Mouse (Mus musculus) kidney, adult 2 months (tissue): Measurements from ENCODE around the gene Defb21. TPM values are rescaled to one million over a fixed set of nuclear protein-coding genes. Genes with fewer than 3 reads are reported as not detected.

Experiments
- DNase-seq: peaks from one replicate; pipeline ENCODE4 v3.0.0; 2021
- H3K27ac ChIP-seq: fragments of 200-500 bp; 2 replicates; pipeline ENCODE4 v1.5.1; 2012; ENCODE audit warnings: low read depth, low read length, control low read depth, inconsistent platforms; ENCODE audit not compliant: insufficient read depth
- H3K27me3 ChIP-seq: fragments of 200-500 bp; replicated peaks from 2 replicates; pipeline ENCODE4 v1.6.1; 2012; ENCODE audit warnings: mild to moderate bottlenecking, moderate library complexity, low read length, inconsistent platforms; ENCODE audit not compliant: control insufficient read depth, insufficient read depth
- H3K36me3 ChIP-seq: fragments of 200-500 bp; 2 replicates; pipeline ENCODE4 v1.6.1; 2012; ENCODE audit warnings: mild to moderate bottlenecking, moderate library complexity, low read length, inconsistent platforms; ENCODE audit not compliant: control insufficient read depth, insufficient read depth
- H3K4me1 ChIP-seq: fragments of 200-500 bp; 2 replicates; pipeline ENCODE4 v1.6.1; 2011; ENCODE audit warnings: low read length; ENCODE audit not compliant: control insufficient read depth, insufficient read depth
- H3K4me3 ChIP-seq: fragments of 200-500 bp; 2 replicates; pipeline ENCODE4 v1.5.1; 2011; ENCODE audit warnings: mild to moderate bottlenecking, low read depth, low read length, control low read depth; ENCODE audit not compliant: insufficient read depth
- CTCF ChIP-seq: fragments of 200-500 bp; conservative IDR thresholded peaks from 2 replicates; pipeline ENCODE4 v1.5.1; 2011; ENCODE audit warnings: low read depth, mild to moderate bottlenecking, control low read depth, low read length, moderate library complexity, mixed read lengths; ENCODE audit not compliant: insufficient read depth, insufficient read length
- POLR2A ChIP-seq: fragments of 200-500 bp; IDR thresholded peaks from one replicate; pipeline ENCODE4 v1.6.1; 2011; ENCODE audit warnings: low read depth, low read length, control low read depth
- WGBS: fragments of 180-500 bp; shearing (Covaris S2); methylation state at CpG from one replicate; pipeline ENCODE4 v1.1.7; 2018; 5-methylcytosine and 5-hydroxymethylcytosine counted together
- polyA plus RNA-seq: library from polyadenylated mRNA; depleted of rRNA; stranded (reverse); fragments of >200 nt; gene quantifications from 2 replicates; pipeline ENCODE4 v1.2.3, GENCODE M21; 2012

Gene Defb21
- polyA plus RNA-seq, 1 experiment = not detected

GRCm38 (mm10) chr2:152586926-152587560, 14.5 kb downstream of the Defb21 start:
- peak; percentile 57; the same call in 1 of the 2 replicates for TF ChIP-seq CTCF
- no peak for TF ChIP-seq POLR2A
- 84% methylated on average over 4 of the region's 4 CpGs for WGBS

DNA sequence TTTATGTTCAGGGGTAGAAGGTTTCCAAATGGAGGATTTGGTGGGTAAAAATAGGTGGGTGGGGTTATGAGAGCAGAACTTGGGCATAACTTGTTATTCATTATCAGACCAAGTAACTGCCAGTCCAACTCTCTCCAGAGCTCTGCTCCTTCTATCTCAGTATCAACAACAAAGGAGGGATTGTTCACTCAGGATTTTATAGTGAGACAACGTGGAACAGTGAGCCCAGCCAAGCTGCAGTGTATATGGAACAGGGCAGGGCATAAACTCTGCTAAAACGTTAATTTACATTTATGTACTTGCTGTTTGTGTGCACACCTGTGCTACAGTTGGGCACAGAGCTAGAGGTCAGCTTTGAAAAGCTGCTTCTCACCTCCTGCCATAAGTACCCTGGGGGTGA, 15.9 kb downstream of the Defb21 start:
- 26% methylated on average over 2 of the region's 2 CpGs for WGBS
- no peaks in the 10 kb centered on the region for H3K27me3 ChIP-seq
- no peak for DNase-seq
- peaks cover 6% of the 10 kb centered on the region; the same call in 1 of the 2 replicates for H3K4me1 ChIP-seq
- TF ChIP-seq POLR2A = no peak
- TF ChIP-seq CTCF = no peak
- H3K4me3 ChIP-seq = no peak overlapping the region
- no peaks in the 10 kb centered on the region for H3K36me3 ChIP-seq
- H3K27ac ChIP-seq = no peak overlapping the region

More at GRCm38 (mm10) chr2:152586926-152587560, 14.5 kb downstream of the Defb21 start:
- Histone ChIP-seq H3K4me1 (peaks cover 13% of the 10 kb centered on the region), H3K36me3 (no peaks in the 10 kb centered on the region), H3K4me3 (no peak overlapping the region), H3K27ac (no peak overlapping the region), H3K27me3 (no peaks in the 10 kb centered on the region)
- DNase-seq = peak; percentile 51

DNA sequence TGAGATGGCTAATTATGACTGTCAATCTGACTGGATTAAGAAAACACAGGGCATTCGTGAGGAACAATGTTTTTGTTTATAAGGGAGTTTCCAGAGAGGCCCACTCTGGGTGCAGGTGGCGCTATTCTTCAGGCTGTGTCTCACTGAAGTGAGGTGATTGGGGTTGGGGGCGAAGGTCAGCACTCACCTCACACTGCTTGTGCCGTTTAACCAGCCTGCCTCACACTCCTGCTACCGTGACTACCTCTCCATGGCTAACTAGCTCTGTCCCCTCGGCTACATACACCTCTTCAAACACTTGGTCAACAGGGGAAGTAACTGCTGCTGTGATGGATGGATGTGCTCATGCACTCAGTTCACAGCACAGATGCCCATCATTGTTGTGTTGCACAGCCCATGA, 16.5 kb downstream of the Defb21 start:
- no peak overlapping the region for H3K27ac ChIP-seq
- 36% methylated on average over 6 of the region's 6 CpGs for WGBS
- TF ChIP-seq POLR2A (no peak), CTCF (no peak)

GRCm38 (mm10) chr2:152599299-152599698, 26.8 kb downstream of the Defb21 start, which contains the start of gene Defb45:
Gene Defb45 (minus strand): TSS chr2:152599399.
- no peaks in the 10 kb centered on the region for H3K27me3 ChIP-seq
- H3K36me3 ChIP-seq = no peaks in the 10 kb centered on the region
- no peaks in the 10 kb centered on the region for H3K4me1 ChIP-seq
- DNase-seq = no peak
- H3K27ac ChIP-seq = no peak within 1 kb of the TSS
- TF ChIP-seq CTCF (no peak), POLR2A (no peak)
- no peak within 1 kb of the TSS for H3K4me3 ChIP-seq
- WGBS = 62% methylated on average over 7 of the region's 7 CpGs

More for the DNA sequence above, 16.5 kb downstream of the Defb21 start:
- no peak overlapping the region for H3K4me3 ChIP-seq
- DNase-seq = peak; percentile 48
- H3K36me3 ChIP-seq = no peaks in the 10 kb centered on the region
- H3K4me1 ChIP-seq = peaks cover 6% of the 10 kb centered on the region; the same call in 1 of the 2 replicates
- H3K27me3 ChIP-seq = no peaks in the 10 kb centered on the region

DNA sequence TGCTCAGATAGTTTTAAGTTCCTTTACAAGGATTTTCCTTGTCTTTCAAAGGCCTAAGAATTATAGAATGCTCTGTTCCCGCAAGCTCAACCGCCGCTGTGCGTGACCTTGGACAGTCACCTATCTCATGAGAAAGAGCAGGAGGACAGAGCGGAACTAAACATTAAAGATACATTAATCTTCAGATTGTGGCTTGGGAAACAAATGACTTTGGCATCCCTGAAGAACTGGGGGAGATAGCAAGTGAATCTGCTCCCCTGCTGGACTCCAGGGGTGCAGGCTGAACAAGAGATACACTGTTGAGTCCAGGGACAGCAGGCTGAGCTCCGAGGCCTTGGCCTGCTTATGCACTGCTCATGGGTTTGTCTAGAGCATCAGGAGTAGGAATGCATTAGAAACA, 27.5 kb downstream of the Defb21 start:
- WGBS = 79% methylated on average over 6 of the region's 6 CpGs
- Histone ChIP-seq H3K36me3 (no peaks in the 10 kb centered on the region), H3K4me3 (no peak overlapping the region), H3K27ac (no peak overlapping the region), H3K27me3 (no peaks in the 10 kb centered on the region), H3K4me1 (no peaks in the 10 kb centered on the region)
- no peak for TF ChIP-seq POLR2A
- no peak for TF ChIP-seq CTCF
- DNase-seq = no peak

DNA sequence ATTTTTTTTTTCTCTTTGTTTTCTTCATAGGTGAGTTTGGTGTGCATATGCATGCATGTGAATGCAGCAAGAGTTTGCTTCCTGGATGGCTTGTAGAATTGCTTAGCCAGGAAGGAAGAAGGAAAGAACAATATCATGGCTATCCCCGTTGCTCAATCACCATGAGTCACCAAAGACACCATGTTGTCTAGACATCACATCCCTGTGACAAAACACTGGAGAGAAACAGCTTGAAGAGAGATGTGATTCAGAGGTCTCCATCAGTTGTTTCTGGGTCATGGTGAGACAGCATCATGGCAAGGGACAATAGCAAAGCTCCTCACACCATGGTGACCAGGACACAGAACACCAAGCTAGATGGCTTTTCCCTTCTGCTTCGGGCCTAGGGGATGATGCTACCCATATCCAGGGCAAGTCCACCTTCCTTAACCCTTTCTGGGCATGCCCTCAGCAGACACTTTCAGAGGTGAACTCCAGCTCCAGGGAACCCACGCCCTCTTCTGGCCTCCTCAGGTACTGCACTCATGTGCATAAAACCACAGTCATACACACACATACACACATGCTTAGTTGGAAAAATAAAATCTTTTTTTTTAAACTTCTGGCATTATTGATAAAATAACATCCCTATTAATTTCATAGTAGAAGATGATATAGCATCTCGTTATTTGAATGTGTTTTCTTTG, 28.9 kb downstream of the Defb21 start:
- 74% methylated on average over 4 of the region's 4 CpGs for WGBS
- no peak overlapping the region for H3K27ac ChIP-seq
- DNase-seq = no peak
- TF ChIP-seq POLR2A = no peak
- TF ChIP-seq CTCF = peak; percentile 27; the same call in 1 of the 2 replicates
- H3K36me3 ChIP-seq = no peaks in the 10 kb centered on the region
- no peaks in the 10 kb centered on the region for H3K27me3 ChIP-seq
- H3K4me1 ChIP-seq = no peaks in the 10 kb centered on the region
- H3K4me3 ChIP-seq = no peak overlapping the region

DNA sequence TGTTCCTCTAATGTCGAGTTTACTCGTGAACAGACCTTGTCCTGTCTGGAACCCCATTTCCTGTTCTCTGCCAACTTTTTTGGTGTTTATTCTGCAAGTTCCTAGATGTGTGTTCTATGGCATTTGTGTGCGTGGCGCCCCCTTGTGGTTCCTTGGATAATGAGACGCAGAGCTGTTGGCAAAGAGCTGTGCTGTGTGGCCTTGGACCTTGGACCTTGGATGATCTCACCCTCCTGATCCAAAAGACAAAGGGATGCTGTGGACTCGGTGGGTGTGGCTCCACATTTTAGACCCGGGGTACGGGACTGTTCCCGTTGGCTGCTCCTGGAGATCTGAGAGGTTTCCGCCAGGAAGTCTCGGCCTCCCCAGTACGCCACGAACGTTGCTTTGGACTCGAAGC, 31.5 kb downstream of the Defb21 start, which contains the start of gene Defb36:
Defb36 (plus strand) TSS at position 271 of the 400 bp plus-strand sequence.
- DNase-seq = peak; percentile 82
- TF ChIP-seq CTCF (peak; percentile 67; the same call in 1 of the 2 replicates), POLR2A (no peak)

More for the DNA sequence above, 31.5 kb downstream of the Defb21 start, which contains the start of gene Defb36:
- Histone ChIP-seq H3K36me3 (no peaks in the 10 kb centered on the region), H3K4me1 (no peaks in the 10 kb centered on the region), H3K4me3 (no peak within 1 kb of the TSS), H3K27me3 (no peaks in the 10 kb centered on the region), H3K27ac (no peak within 1 kb of the TSS)
- WGBS = 59% methylated on average over 15 of the region's 15 CpGs
